Mouse (Mus musculus): Measurements from ENCODE around the gene Arsa.

DNA sequence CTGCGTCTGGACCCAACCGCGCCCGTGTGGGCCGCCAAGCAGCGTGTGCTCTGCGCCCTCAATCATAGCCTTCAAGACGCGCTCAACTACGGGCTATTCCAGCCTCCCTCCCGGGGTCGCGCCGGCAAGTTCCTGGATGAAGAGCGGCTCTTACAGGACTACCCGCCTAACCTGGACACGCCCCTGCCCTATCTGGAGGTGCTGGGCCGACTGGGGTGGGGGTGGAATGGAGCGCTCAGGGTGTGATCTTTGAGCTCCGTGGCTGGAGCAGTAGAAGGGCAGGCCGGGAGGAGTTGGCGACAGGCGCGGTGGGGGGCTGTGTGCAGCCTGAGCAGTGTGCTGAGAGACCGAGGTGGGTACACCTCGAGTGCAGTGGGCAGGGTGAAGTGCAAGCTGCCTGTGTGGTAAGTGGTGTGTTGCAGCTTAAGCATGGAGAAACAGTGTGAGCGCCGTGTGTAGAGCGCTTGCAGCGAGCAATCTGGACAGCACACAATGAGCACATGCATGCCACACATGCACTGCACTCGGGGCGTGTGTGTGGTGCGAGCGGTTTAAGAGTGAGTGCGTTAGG, 23.1 kb upstream of the Arsa start:
- TF ChIP-seq POLR2A (IDR thresholded peaks at IDR 0.05; ENCODE audit: control insufficient read depth, low read depth, low read length) = no peak
- no peak for TF ChIP-seq CTCF (IDR thresholded peaks at IDR 0.05; ENCODE audit: control insufficient read depth, insufficient read depth, insufficient replicate concordance, low read depth, low read length)
